Mouse (Mus musculus) midbrain, postnatal 0 days (tissue): ENCODE data around the gene Iqce. TPM values are rescaled to one million over a fixed set of nuclear protein-coding genes. Genes with fewer than 3 reads are reported as not detected.
A peak's percentile ranks its signal among the peaks of the same experiment; 100 is the strongest.

ENCODE experiments used
- ATAC-seq: fragments of 200-750 bp; cut with Nextera tagmentation; 2 replicates; pipeline ENCODE4 v1.8.0; 2017; ENCODE audit warnings: moderate number of reproducible peaks, mild to moderate bottlenecking, moderate TSS enrichment, moderate library complexity; ENCODE audit not compliant: low FRiP score
- DNase-seq: peaks from one replicate; pipeline ENCODE4 v3.0.0-alpha.2; 2015; ENCODE audit warnings: low spot score
- H3K27ac ChIP-seq: fragments of 300-500 bp; sonication (generic); 2 replicates; pipeline ENCODE4 v1.5.1; 2014; ENCODE audit warnings: low read depth, mild to moderate bottlenecking, low read length, mixed read lengths
- H3K27me3 ChIP-seq: fragments of 300-500 bp; sonication (generic); 2 replicates; pipeline ENCODE4 v1.6.1; 2014; ENCODE audit warnings: low read length, control low read depth, mixed read lengths; ENCODE audit not compliant: insufficient read depth
- H3K36me3 ChIP-seq: fragments of 300-500 bp; sonication (generic); 2 replicates; pipeline ENCODE4 v1.6.1; 2014; ENCODE audit warnings: low read length, control low read depth, mixed read lengths; ENCODE audit not compliant: insufficient read depth
- H3K4me1 ChIP-seq: fragments of 300-500 bp; sonication (generic); 2 replicates; pipeline ENCODE4 v1.6.1; 2014; ENCODE audit warnings: mild to moderate bottlenecking, control low read depth, antibody characterized with exemption, low read length, mixed read lengths; ENCODE audit not compliant: insufficient read depth
- H3K4me2 ChIP-seq: fragments of 300-500 bp; sonication (generic); 2 replicates; pipeline ENCODE4 v1.6.1; 2014; ENCODE audit warnings: low read depth, mild to moderate bottlenecking, low read length, mixed read lengths; ENCODE audit not compliant: poor library complexity, severe bottlenecking
- H3K4me3 ChIP-seq: fragments of 300-500 bp; sonication (generic); 2 replicates; pipeline ENCODE4 v1.5.1; 2014; ENCODE audit warnings: low read depth, mild to moderate bottlenecking, low read length, moderate library complexity
- H3K9ac ChIP-seq: fragments of 300-500 bp; sonication (generic); replicated peaks from 2 replicates; pipeline ENCODE4 v1.6.1; 2014; ENCODE audit warnings: mild to moderate bottlenecking, low read length, moderate library complexity, mixed read lengths; ENCODE audit not compliant: poor library complexity, severe bottlenecking
- H3K9me3 ChIP-seq: fragments of 300-500 bp; sonication (generic); 2 replicates; pipeline ENCODE4 v1.6.1; 2016; ENCODE audit warnings: low read length, control low read depth
- CTCF ChIP-seq: IDR thresholded peaks from 2 replicates; pipeline ENCODE4 v1.5.1; 2016; ENCODE audit warnings: antibody characterized with exemption, mild to moderate bottlenecking
- WGBS: fragments of 180-500 bp; shearing (Covaris S2); extraction: QIAGEN DNeasy Blood & Tissue Kit; methylation state at CpG from one replicate; pipeline ENCODE4 v1.1.7; 2014; 5-methylcytosine and 5-hydroxymethylcytosine counted together
- polyA plus RNA-seq: library from polyadenylated mRNA; unstranded; fragments of >200 nt; fragmentation: Nextera tagmentation; extraction: Ambion mirVana; gene quantifications from 2 replicates; pipeline ENCODE4 v1.2.1, GENCODE M21; 2015
- total RNA-seq: library from RNA; depleted of rRNA; stranded (reverse); fragments of >200 nt; gene quantifications from 2 replicates; pipeline ENCODE4 v1.2.3, GENCODE M21; 2014

The Iqce gene
- total and polyA plus RNA-seq, 2 experiments from 2014 or later = 37.2 to 38.6 TPM

GRCm38 (mm10) chr5:140741040-140741439 is 38.9 kb upstream of the Iqce start:
- peaks cover 5% of the 10 kb centered on the region; the same call in 1 of the 2 replicates for H3K27me3 ChIP-seq
- no peaks in the 10 kb centered on the region for H3K36me3 ChIP-seq
- no peaks in the 10 kb centered on the region for H3K9me3 ChIP-seq
- DNase-seq (no peak), ATAC-seq (no peak)
- H3K9ac ChIP-seq = no peak overlapping the region
- TF ChIP-seq CTCF = no peak
- no peak overlapping the region for H3K27ac ChIP-seq
- H3K4me3 ChIP-seq = no peak overlapping the region
- 74% methylated on average over 11 of the region's 11 CpGs for WGBS
- no peaks in the 10 kb centered on the region for H3K4me1 ChIP-seq
- no peak overlapping the region for H3K4me2 ChIP-seq

- ATAC-seq (no peak), DNase-seq (no peak)
- H3K4me2 ChIP-seq = no peak overlapping the region
- no peak overlapping the region for H3K9ac ChIP-seq
- 76% methylated on average over 12 of the region's 12 CpGs for WGBS
- peaks cover 12% of the 10 kb centered on the region for H3K27me3 ChIP-seq
- H3K27ac ChIP-seq = no peak overlapping the region
- no peaks in the 10 kb centered on the region for H3K9me3 ChIP-seq
- H3K4me3 ChIP-seq = no peak overlapping the region
- no peak for TF ChIP-seq CTCF
- H3K36me3 ChIP-seq = no peaks in the 10 kb centered on the region
- no peaks in the 10 kb centered on the region for H3K4me1 ChIP-seq
Observed at GRCm38 (mm10) chr5:140739813-140740212, 37.6 kb upstream of the Iqce start.

GRCm38 (mm10) chr5:140736166-140736565 is 34.0 kb upstream of the Iqce start:
- WGBS = 20% methylated on average over 13 of the region's 13 CpGs
- Histone ChIP-seq H3K36me3 (no peaks in the 10 kb centered on the region), H3K4me2 (peak overlapping the region; percentile 61; the same call in 1 of the 2 replicates)

GRCm38 (mm10) chr5:140735297-140735696 is 33.1 kb upstream of the Iqce start:
- Histone ChIP-seq H3K4me3 (peak overlapping the region; percentile 26), H3K4me2 (peak overlapping the region; percentile 61), H3K4me1 (no peaks in the 10 kb centered on the region), H3K27ac (no peak overlapping the region), H3K27me3 (peaks cover 15% of the 10 kb centered on the region), H3K9me3 (no peaks in the 10 kb centered on the region), H3K9ac (peak overlapping the region; percentile 33), H3K36me3 (no peaks in the 10 kb centered on the region)
- DNase-seq = peak; percentile 21
- no peak for TF ChIP-seq CTCF
- ATAC-seq = peak; percentile 35; the same call in 1 of the 2 replicates
- under 1% methylated on average over 21 of the region's 22 CpGs for WGBS

More at GRCm38 (mm10) chr5:140736166-140736565, 34.0 kb upstream of the Iqce start:
- Histone ChIP-seq H3K4me1 (no peaks in the 10 kb centered on the region), H3K4me3 (no peak overlapping the region; the same call in 1 of the 2 replicates), H3K9me3 (no peaks in the 10 kb centered on the region), H3K9ac (no peak overlapping the region), H3K27me3 (peaks cover 15% of the 10 kb centered on the region), H3K27ac (no peak overlapping the region)
- DNase-seq = no peak
- no peak for TF ChIP-seq CTCF
- ATAC-seq = no peak

- no peak for DNase-seq
- Histone ChIP-seq H3K4me1 (no peaks in the 10 kb centered on the region), H3K9me3 (no peaks in the 10 kb centered on the region), H3K36me3 (no peaks in the 10 kb centered on the region), H3K27ac (no peak overlapping the region), H3K4me2 (no peak overlapping the region), H3K4me3 (no peak overlapping the region), H3K9ac (no peak overlapping the region), H3K27me3 (peaks cover 15% of the 10 kb centered on the region)
- WGBS = 74% methylated on average over 3 of the region's 3 CpGs
- no peak for ATAC-seq
- no peak for TF ChIP-seq CTCF
Observed at GRCm38 (mm10) chr5:140733336-140733735, 31.2 kb upstream of the Iqce start.

GRCm38 (mm10) chr5:140732195-140732594 is 30.0 kb upstream of the Iqce start:
- H3K27ac ChIP-seq = no peak overlapping the region
- TF ChIP-seq CTCF = peak; percentile 60

More at GRCm38 (mm10) chr5:140732195-140732594, 30.0 kb upstream of the Iqce start:
- H3K4me2 ChIP-seq = no peak overlapping the region
- no peak for ATAC-seq
- H3K27me3 ChIP-seq = peaks cover 15% of the 10 kb centered on the region
- H3K4me1 ChIP-seq = no peaks in the 10 kb centered on the region
- no peaks in the 10 kb centered on the region for H3K9me3 ChIP-seq
- H3K9ac ChIP-seq = no peak overlapping the region
- no peak overlapping the region for H3K4me3 ChIP-seq
- no peaks in the 10 kb centered on the region for H3K36me3 ChIP-seq
- 70% methylated on average over 4 of the region's 4 CpGs for WGBS
- no peak for DNase-seq
